Mouse (Mus musculus) limb, embryonic 11.5 days (tissue): ENCODE results near the gene Gtsf1l. TPM values are rescaled to one million over a fixed set of nuclear protein-coding genes. Genes with fewer than 3 reads are reported as not detected.

Experiments used
- ATAC-seq: fragments of 200-750 bp; cut with Nextera tagmentation; 2 replicates; pipeline ENCODE4 v1.8.0; 2017; ENCODE audit warnings: low read depth; ENCODE audit not compliant: insufficient number of reproducible peaks, low FRiP score, low TSS enrichment
- DNase-seq: peaks from one replicate; pipeline ENCODE4 v3.0.0-alpha.2; 2015; ENCODE audit warnings: low spot score
- H3K27ac ChIP-seq: fragments of 300-500 bp; sonication (generic); replicated peaks from 2 replicates; pipeline ENCODE4 v1.5.1; 2014; ENCODE audit warnings: low read depth, mild to moderate bottlenecking, low read length
- H3K27me3 ChIP-seq: fragments of 300-500 bp; sonication (generic); 2 replicates; pipeline ENCODE4 v1.6.1; 2014; ENCODE audit warnings: mild to moderate bottlenecking, low read length, mixed read lengths; ENCODE audit not compliant: control insufficient read depth, insufficient read depth
- H3K36me3 ChIP-seq: fragments of 300-500 bp; sonication (generic); 2 replicates; pipeline ENCODE4 v1.6.1; 2014; ENCODE audit warnings: mild to moderate bottlenecking, low read length, moderate library complexity, mixed read lengths; ENCODE audit not compliant: control insufficient read depth, insufficient read depth
- H3K4me1 ChIP-seq: fragments of 300-500 bp; sonication (generic); 2 replicates; pipeline ENCODE4 v1.6.1; 2014; ENCODE audit warnings: low read length, mixed read lengths; ENCODE audit not compliant: control insufficient read depth, insufficient read depth
- H3K4me2 ChIP-seq: fragments of 300-500 bp; sonication (generic); 2 replicates; pipeline ENCODE4 v1.6.1; 2014; ENCODE audit warnings: low read depth, mild to moderate bottlenecking, moderate library complexity; ENCODE audit not compliant: severe bottlenecking
- H3K4me3 ChIP-seq: fragments of 300-500 bp; sonication (generic); 2 replicates; pipeline ENCODE4 v1.5.1; 2014; ENCODE audit warnings: low read depth, low read length
- H3K9ac ChIP-seq: fragments of 300-500 bp; sonication (generic); 2 replicates; pipeline ENCODE4 v1.6.1; 2014; ENCODE audit warnings: mild to moderate bottlenecking, low read length
- H3K9me3 ChIP-seq: fragments of 300-500 bp; sonication (generic); 2 replicates; pipeline ENCODE4 v1.6.1; 2016; ENCODE audit warnings: low read length; ENCODE audit not compliant: control insufficient read depth
- WGBS: fragments of 180-500 bp; shearing (Covaris S2); extraction: QIAGEN DNeasy Blood & Tissue Kit; methylation state at CpG from one replicate; pipeline ENCODE4 v1.1.7; 2014; 5-methylcytosine and 5-hydroxymethylcytosine counted together
- polyA plus RNA-seq: library from polyadenylated mRNA; unstranded; fragments of >200 nt; fragmentation: Nextera tagmentation; extraction: Ambion mirVana; gene quantifications from 2 replicates; pipeline ENCODE4 v1.2.1, GENCODE M21; 2014

Gene Gtsf1l
- polyA plus RNA-seq = not detected in 2 replicates

DNA sequence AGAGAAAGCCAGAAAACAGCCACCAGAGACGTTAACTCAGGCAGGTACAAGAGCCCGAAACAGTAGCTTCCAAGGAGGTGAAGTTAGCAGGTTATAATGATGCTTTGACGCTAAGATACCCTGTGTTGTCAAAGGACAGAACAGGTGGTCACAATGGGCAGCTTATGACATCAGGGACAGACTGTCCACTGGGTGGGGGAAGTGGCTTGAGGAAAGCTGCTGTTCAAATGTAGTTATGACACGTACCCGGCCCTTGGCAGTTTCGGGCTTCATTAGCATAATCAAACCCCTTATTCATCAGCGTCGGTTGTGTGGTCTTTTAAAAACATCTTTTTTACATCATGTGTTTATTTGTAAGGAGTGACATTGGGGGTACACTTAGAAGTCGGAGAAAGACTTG, at the start of gene Gtsf1l:
Gene Gtsf1l (minus strand): TSS at position 128 of the 400 bp plus-strand sequence.
- Histone ChIP-seq H3K4me2 (no peak within 1 kb of the TSS), H3K9ac (no peak within 1 kb of the TSS), H3K9me3 (no peaks in the 10 kb centered on the region), H3K27me3 (no peaks in the 10 kb centered on the region), H3K36me3 (no peaks in the 10 kb centered on the region), H3K4me1 (no peaks in the 10 kb centered on the region), H3K27ac (no peak within 1 kb of the TSS), H3K4me3 (no peak within 1 kb of the TSS)
- 87% methylated on average over 9 of the region's 9 CpGs for WGBS
- no peak for DNase-seq
- ATAC-seq = no peak

DNA sequence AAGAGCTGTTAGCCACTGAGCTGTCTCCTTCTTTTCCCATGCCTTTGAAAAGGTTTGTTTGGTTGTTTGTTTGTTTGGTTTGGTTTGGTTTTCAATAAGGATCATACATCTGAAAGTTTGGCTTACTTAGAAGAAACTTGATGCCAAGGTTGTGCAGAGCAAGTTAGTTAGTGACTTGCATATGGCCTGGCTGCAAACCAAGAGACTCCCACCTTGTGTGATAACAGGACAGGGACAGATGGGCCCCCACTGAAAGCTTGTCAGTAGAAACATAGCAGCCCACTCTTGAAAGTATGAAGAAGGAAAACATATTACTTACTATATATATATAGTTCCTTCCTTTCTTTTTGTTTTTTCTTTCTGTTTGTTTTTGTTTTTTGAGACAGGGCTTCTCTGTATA, 49.3 kb upstream of the Gtsf1l start:
- no peak overlapping the region for H3K4me3 ChIP-seq
- no peaks in the 10 kb centered on the region for H3K36me3 ChIP-seq
- H3K4me1 ChIP-seq = no peaks in the 10 kb centered on the region
- ATAC-seq = no peak
- H3K27me3 ChIP-seq = no peaks in the 10 kb centered on the region
- H3K4me2 ChIP-seq = no peak overlapping the region
- no peak overlapping the region for H3K27ac ChIP-seq
- H3K9ac ChIP-seq = no peak overlapping the region
- no peaks in the 10 kb centered on the region for H3K9me3 ChIP-seq
- no peak for DNase-seq

DNA sequence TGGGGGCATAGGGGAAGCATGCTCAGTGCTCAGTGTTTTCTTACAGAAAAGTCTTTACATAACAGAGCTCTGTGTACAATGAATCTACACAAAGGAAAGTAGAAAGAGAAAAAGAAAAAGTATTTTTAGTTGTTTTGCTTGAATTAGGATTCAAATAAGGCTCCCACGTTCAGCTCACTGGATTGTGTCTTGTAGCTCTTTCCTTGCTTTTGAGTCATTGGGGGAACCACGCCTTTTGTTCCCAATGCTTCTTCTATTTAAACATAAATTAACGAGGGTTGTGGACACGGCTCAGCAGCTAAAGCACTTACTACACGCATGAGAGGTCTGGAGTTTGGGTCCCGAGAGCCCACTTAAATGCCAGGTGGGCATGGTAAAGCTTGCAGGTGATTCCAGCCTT, 48.3 kb upstream of the Gtsf1l start:
- Histone ChIP-seq H3K27me3 (no peaks in the 10 kb centered on the region), H3K9me3 (no peaks in the 10 kb centered on the region), H3K27ac (no peak overlapping the region), H3K36me3 (no peaks in the 10 kb centered on the region), H3K9ac (no peak overlapping the region), H3K4me1 (no peaks in the 10 kb centered on the region), H3K4me2 (no peak overlapping the region), H3K4me3 (no peak overlapping the region)
- WGBS = 78% methylated on average over 6 of the region's 6 CpGs
- DNase-seq = no peak
- ATAC-seq = no peak

DNA sequence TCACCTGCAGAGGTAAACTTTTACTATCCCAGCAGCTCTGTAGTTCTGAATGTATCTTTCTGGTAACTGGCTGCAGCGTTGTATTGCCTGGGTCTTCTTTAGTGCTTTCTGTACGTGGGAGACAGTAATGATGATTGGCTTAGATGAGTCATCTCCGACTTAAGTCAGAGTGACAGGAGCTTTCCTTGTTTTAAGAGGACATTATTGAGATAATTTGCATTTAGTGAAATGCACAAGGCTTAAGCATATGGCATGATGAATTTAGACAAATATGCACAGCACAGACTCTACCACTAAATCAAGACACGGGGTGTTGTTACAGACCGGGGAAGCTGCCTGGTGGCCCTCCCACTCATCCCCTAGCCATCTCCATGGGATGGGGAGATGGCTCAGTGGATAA, 44.7 kb upstream of the Gtsf1l start:
- Histone ChIP-seq H3K27ac (no peak overlapping the region), H3K27me3 (no peaks in the 10 kb centered on the region), H3K4me1 (no peaks in the 10 kb centered on the region), H3K36me3 (no peaks in the 10 kb centered on the region), H3K4me2 (no peak overlapping the region), H3K9me3 (0 out of 2 replicates have a peak, but pooled peaks cover 2% of the 10 kb centered on the region), H3K4me3 (no peak overlapping the region), H3K9ac (no peak overlapping the region)
- 88% methylated on average over 5 of the region's 5 CpGs for WGBS
- ATAC-seq (no peak), DNase-seq (no peak)

DNA sequence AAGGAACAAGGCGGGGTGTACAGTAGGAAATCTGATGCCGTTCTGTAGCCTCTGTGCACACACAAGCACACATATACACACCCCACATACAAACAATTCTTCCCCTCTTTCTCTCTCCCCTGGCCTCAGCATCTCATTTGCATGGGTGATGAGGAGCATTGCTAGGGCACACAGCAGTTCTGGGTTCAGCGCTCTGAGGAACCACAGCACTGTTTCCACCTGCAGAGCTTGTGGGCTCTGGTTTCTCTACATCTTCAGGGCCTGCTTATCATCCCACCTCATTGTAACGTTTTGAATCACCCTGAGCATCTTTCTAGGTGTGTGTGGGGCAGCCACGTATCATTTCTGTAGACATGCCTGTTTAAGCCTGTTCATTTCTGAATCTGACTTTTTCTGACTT, 43.2 kb upstream of the Gtsf1l start:
- Histone ChIP-seq H3K4me1 (no peaks in the 10 kb centered on the region), H3K27ac (no peak overlapping the region), H3K36me3 (no peaks in the 10 kb centered on the region), H3K9ac (no peak overlapping the region), H3K4me2 (no peak overlapping the region), H3K27me3 (no peaks in the 10 kb centered on the region), H3K9me3 (0 out of 2 replicates have a peak, but pooled peaks cover 2% of the 10 kb centered on the region), H3K4me3 (no peak overlapping the region)
- DNase-seq = no peak
- no peak for ATAC-seq
- 78% methylated on average over 5 of the region's 5 CpGs for WGBS

DNA sequence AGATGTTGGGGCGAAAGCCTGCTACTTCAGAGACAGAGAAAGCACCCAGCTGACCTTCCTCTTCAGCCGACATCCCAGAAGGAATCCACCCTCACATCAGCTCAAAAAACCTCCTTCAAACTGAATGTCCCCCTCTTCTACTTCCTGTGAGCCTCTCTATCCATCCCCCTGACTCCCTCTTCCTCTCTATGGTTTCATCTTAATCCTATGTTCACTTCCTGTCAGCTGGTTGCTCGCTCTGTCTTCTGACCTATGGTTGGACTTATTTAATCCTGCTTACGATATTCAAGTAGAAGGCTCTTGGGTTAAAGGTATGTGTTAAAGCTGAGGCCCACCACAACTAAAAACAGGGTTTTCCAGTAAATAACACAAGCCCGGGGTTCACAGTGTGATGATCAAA, 35.8 kb upstream of the Gtsf1l start:
- Histone ChIP-seq H3K4me3 (no peak overlapping the region), H3K27ac (no peak overlapping the region), H3K4me2 (no peak overlapping the region), H3K4me1 (peaks cover 2% of the 10 kb centered on the region; the same call in 1 of the 2 replicates), H3K27me3 (peaks cover 5% of the 10 kb centered on the region; the same call in 1 of the 2 replicates), H3K9me3 (0 out of 2 replicates have a peak, but pooled peaks cover 2% of the 10 kb centered on the region), H3K9ac (no peak overlapping the region), H3K36me3 (no peaks in the 10 kb centered on the region)
- WGBS = 86% methylated on average over 5 of the region's 5 CpGs
- ATAC-seq = no peak
- DNase-seq = no peak

DNA sequence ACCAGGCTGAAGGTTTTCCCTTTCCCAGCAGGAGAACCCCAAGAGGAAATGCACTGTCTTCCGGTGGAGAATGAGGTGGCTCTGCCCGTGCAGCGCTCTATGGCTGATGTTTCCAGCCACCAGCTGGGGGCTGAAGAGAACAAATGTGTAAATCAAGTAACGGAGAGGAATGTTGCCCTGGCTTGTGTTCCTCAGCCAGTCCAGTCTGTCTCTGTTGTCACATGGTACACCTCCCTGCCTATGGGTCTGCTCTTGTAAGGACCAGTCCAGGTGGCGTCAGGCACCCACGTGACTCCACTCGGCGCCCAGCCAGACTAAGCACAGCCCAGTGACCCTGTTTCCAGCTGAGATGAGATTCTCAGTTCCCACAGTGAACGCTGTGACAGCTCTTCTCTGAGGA, 34.7 kb upstream of the Gtsf1l start:
- ATAC-seq (peak; percentile 98), DNase-seq (peak; percentile 76)
- peak overlapping the region; percentile 18; the same call in 1 of the 2 replicates for H3K4me2 ChIP-seq
- no peaks in the 10 kb centered on the region for H3K36me3 ChIP-seq
- H3K27me3 ChIP-seq = peaks cover 5% of the 10 kb centered on the region; the same call in 1 of the 2 replicates
- 0 out of 2 replicates have a peak, but pooled peaks cover under 1% of the 10 kb centered on the region for H3K9me3 ChIP-seq
- WGBS = 16% methylated on average over 9 of the region's 9 CpGs
- H3K27ac ChIP-seq = no peak overlapping the region
- no peak overlapping the region for H3K4me3 ChIP-seq
- H3K4me1 ChIP-seq = peaks cover 2% of the 10 kb centered on the region; the same call in 1 of the 2 replicates
- no peak overlapping the region for H3K9ac ChIP-seq

DNA sequence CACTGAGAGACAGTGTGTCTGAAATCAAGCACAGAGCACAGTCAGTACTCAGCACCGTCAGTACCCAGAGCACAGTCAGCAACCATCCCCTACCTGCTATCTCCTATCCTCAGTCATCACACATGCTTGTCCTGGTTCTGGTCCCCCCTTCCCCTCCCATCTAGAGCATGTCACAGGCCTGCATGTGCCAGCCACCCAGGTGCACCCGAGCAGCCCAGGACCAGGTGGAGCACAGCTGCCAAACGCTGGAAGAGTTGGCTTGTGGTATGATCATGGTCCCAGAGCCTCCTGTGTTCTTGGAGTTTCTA, 33.7 kb upstream of the Gtsf1l start:
- Histone ChIP-seq H3K9ac (no peak overlapping the region), H3K9me3 (no peaks in the 10 kb centered on the region), H3K4me3 (no peak overlapping the region), H3K27me3 (peaks cover 5% of the 10 kb centered on the region; the same call in 1 of the 2 replicates), H3K4me1 (peaks cover 2% of the 10 kb centered on the region; the same call in 1 of the 2 replicates), H3K36me3 (no peaks in the 10 kb centered on the region), H3K4me2 (no peak overlapping the region), H3K27ac (no peak overlapping the region)
- ATAC-seq (no peak), DNase-seq (no peak)
- 90% methylated on average over 3 of the region's 3 CpGs for WGBS
